Mouse (Mus musculus): ENCODE results near the gene Ovgp1.
A peak's percentile ranks its signal among the peaks of the same experiment; 100 is the strongest.
"Not testable (repeated sequence)": the region's sequence is repeated elsewhere in the genome, so short reads cannot be mapped to it uniquely, and the experiment has no call there.

Gene Ovgp1

DNA sequence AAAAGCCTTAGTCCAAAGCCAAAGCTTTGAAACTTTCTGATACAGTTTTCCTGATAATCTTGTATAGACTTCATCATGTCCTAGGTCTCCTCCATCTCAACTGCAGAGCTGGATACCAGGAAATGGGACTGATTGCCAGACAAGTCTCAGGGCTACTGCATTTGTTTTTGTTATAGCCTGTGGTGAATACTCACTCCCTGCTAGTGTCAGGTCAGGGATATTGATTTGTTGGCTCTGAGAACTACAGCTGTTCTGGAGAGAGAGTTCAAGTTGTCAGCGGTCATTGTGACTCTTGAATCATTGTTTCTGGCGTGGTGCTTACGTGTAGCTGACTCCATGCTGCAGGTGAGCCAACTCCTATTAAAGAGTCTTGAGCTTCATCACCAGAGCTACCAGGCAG lies at the start of gene Ovgp1:
Gene Ovgp1 (plus strand): TSS at position 301 of the 400 bp plus-strand sequence.
- DNase-seq (ENCODE audit: low spot score in 2 of 2), result no peak

DNA sequence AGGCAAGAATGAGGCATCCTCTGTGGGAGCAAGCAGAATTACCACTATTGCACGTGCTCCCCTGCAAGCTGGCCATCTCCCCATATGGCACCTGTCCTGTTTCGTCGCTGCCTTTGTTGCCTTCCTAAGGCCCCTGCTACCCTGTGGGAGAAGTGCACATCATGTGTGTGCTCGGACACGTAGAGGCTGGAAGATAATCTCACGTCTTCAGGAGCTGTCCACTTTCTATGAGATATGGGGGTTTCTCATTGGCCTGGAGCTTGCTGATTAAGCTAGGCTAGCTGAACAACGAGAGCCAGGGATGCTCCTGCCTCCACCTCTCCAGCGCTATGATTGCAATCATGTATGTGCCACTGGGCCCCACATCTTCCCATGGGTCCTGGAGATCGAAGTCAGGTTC lies 48.9 kb upstream of the Ovgp1 start:
- no peak for DNase-seq (ENCODE audit: low spot score in 2 of 2)

DNA sequence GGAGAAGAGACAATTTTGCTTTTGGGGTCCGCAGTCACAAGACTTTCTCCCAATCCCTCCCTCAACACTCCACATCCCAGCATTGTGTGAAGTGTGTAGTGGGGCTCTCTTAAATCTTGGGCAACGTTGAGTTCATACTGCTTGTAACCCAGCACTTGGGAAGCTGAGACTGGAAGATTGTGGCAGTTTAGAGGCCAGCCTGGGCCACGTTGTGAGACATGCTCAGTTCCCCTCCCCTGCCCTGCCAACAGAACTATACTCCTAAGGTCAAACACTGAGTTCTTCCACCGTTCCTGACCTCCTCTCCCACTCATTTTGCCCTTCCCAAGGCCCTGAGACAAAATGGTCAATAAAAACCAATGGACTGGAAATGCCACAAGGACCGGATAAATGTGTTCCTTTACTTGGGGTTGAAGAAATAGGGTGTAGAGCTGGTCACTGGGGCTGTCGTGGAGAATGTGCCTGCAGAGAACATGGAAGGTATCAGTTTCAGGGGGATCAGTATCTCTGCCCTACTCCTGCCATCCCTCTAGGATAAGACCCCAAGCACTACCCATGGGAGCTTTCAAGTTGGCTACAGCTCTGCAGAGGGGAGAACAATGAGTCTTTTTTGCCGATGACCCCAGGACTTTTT lies 45.8 kb upstream of the Ovgp1 start:
- DNase-seq (ENCODE audit: low spot score in 2 of 2), result no peak

DNA sequence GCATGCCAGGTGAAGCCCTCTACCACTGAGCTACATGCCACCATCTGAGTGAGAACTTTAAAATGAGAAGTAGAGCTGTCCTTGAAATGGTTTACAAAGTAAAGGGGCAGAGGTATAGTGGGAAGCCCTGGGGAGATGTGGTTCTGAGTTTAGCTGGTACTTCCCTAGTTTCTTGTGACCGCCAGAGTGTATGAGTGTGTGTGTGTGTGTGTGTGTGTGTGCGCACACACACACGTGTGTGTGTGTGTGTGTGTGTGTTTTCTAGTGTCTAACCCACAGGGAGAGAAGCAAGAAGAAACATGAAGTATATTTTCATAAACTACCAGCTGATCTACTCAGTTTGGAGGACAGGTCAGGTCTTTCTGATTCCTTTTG lies 45.3 kb upstream of the Ovgp1 start:
- DNase-seq (ENCODE audit: low spot score in 2 of 2), result no peak

DNA sequence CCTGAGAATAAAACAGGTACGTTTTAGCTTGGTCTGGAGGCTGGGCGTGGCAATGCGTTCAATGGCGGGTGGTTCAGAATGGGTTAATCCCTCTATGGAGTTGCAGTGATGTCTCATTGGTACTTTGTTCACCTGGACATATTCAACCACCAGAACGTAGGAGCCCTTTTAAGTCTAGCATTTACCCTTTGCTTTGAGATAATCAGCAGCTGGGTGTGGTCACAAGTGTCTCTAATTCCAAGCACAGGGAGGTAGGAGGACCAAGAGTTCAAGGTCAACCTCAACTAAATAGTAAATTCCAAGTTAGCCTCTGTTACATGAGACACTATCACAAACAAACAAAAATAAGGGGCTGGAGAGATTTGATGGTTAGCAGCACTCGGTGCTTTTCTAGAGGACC lies 44.7 kb upstream of the Ovgp1 start:
- no peak for DNase-seq (ENCODE audit: low spot score in 2 of 2)

DNA sequence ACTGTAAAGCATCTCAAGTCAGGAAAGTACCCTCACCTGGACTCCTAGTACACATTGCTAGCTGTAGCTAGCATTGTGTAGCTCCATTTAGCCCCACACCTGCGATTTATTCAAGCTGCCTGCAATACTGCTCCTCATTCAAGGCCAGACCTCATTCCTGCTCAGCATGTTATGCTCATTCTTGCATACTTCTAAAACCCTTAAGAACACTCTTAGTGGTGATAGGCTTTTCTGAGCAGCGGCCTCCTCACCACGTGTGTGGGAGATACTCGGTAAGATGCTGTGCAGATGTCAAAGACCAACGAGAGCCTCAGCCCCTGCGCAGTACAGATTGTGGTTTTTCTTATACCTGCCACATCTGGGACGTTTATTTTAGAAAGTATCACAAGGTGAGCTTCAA lies 43.7 kb upstream of the Ovgp1 start:
- DNase-seq (ENCODE audit: low spot score in 2 of 2), result no peak

DNA sequence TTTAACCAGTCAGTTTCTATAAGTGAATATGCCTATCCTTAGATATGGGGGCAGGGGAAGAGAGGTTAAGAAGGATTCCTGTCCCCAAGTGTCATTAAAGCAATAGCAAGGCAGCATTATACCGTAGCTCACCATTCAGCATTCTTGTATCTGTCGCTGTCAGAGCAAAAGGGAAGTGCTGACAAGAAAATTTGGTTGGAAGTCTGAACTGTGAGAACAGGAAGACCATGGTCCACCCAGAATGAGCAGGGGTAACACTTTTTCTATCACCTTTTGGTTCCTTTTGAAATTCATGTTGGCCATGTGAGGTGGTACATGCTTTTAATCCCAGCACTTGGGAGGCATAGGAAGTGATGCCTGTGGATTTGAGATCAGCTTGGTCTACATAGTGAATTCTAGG lies 42.4 kb upstream of the Ovgp1 start:
- no peak for DNase-seq (ENCODE audit: low spot score in 2 of 2)

DNA sequence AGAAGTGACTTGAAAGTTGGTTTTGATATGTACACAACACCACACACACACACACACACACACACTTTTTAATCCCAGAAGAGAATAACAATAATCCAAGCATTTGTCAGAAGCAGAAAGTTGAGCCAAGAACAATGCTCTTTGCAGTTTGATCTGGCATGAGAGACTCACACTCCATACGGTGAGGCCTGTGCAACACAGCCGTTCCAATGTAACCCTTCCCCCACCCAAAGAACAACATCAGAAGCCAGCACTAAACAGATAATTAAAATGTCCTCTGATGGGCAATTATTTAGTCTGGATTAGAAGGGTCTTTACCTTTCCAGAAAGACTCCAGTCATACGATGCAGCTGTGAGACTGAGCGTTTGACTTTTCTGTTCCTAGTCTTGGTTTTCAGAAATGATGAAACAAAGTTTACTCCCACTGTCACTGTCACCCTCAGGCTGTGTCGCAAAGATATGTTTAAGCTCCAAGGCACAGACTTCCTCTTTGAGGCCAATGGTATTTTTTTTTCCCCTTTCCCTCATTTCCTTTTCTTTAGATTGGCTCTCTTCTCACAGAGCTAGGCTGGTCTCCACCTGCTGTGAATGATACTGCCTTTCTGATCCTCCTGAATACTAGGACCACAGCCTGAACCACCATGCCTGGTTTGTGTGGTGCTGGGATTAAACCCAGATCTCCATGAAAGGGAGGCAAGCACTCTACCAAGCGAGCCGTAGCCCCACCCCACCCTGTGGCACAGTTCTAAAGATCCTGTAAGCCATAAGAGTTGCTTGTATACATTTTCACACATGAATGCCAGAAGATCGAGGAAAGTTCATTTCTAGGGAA lies 41.1 kb upstream of the Ovgp1 start, which contains the start of gene I830077J02Rik:
Gene I830077J02Rik (minus strand): TSS at position 425 of the 832 bp plus-strand sequence.
- DNase-seq (ENCODE audit: low spot score in 2 of 2), result peak in 1 of 2 experiments; percentile 15

DNA sequence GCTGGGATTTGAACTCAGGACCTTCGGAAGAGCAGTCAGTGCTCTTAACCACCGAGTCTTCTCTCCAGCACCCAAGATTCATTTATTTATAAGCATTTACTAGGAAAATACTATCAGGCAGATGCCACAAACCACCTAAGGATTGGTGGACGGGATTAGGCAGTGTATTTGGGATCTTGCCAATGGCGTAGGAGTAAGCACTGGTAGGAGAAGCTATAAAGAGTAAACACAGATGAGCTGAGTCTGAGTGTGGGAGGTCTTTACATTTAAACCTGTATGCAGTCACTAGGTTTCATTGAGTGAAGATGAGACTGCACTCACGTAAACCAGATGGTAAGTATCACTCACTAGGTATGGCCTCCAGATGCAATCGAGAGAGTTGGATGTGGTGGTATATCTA lies 39.6 kb upstream of the Ovgp1 start:
- no peak for DNase-seq (ENCODE audit: low spot score in 2 of 2)

DNA sequence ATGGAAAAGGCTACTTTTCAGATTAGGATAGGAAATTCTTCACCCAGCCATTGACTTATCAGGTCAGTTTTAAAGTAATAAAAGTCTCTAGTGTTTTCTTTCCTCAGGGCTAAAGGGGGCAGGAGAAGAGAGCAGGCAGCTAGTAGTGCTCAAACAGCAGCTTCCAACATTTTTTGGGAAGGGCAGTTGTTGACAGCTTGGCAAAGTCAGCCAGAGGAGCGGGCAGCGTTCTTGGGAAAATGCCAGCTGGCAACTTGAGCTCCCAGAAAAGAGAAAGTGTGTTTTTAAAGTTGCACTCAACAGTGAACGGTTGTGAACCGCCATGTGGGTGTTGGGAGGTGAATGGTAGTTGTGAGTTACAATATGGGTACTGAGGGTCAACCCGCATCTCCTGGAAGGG lies 38.5 kb upstream of the Ovgp1 start:
- peak; percentile 28 to 65 for DNase-seq (ENCODE audit: low spot score in 2 of 2)

DNA sequence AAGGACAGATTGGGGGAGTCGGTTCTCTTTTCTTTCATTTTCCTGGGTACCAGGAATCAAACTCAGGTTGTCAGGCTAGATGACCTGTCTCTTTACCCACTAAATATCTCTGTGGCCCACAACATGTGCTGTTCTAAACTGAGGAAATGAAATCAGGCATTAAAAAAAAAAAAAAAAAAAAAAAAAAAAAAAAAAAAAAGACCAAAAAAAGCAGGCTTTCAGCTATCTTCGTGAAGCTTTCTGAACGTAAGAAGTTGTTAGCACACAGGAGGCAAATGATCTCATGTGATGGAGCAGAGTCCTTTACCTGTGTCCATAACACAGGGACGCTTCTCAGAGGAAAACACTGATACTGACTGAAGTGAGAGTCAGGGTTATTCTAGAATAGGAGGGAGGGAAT lies 37.4 kb upstream of the Ovgp1 start:
- DNase-seq (ENCODE audit: low spot score in 2 of 2), result no peak

DNA sequence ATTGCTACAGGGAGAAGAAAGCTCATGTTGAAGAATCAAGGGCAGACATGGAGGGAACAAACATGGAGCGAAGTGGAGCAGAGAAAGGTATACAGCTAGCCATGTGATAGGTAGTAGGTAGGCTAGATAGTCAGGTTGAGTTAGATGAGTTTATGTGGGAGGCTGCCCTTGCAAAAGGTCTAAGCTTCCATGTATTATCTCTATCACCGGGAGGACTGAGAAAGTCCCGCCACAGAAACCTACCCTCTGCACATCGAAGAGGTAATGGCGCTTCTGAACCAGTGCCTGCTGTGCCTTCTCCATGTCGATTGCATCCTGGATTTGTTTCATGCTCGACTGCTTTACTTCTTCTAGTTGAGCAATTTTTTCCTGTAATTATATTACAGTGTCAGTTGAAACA lies 22.2 kb upstream of the Ovgp1 start:
- DNase-seq (ENCODE audit: low spot score in 2 of 2), result no peak

DNA sequence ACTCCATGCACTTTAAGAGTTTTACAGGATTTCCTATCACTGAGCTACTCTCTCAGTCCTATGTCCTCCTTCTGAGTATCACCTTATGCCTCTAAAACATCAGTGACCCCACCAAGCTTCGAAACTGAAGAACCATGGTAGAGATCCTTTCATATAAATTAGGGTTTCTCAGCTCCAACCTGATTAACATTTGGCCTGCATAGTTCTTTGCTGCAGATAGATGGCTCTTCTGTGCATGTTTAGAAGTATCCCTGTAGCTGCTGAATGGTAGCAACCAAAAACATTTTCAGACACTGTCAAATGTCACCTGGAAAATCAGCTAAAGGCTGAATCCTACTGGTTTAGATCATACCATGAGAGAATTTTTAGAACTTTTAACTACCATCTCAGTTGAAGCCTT lies 16.3 kb upstream of the Ovgp1 start:
- no peak for DNase-seq (ENCODE audit: low spot score in 2 of 2)

DNA sequence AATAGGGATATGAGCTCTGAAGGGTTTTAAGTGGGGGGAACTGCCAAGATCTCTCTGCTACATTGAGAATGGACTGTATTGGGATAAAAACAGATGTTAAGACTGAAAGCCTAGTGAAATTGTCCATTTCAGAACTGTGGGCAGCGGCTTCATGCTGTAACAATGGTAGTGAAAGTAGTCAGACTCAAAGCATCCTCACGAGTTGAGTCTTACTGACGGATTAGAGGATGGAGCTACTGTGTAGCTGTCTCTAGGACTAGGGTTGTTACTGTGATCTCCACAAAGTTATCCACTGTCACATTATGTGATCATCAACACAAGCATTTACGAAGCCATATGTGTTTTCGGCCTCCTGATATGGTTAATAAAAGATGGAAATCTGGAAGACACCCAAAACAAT lies 15.3 kb upstream of the Ovgp1 start:
- DNase-seq (ENCODE audit: low spot score in 2 of 2), result no peak

DNA sequence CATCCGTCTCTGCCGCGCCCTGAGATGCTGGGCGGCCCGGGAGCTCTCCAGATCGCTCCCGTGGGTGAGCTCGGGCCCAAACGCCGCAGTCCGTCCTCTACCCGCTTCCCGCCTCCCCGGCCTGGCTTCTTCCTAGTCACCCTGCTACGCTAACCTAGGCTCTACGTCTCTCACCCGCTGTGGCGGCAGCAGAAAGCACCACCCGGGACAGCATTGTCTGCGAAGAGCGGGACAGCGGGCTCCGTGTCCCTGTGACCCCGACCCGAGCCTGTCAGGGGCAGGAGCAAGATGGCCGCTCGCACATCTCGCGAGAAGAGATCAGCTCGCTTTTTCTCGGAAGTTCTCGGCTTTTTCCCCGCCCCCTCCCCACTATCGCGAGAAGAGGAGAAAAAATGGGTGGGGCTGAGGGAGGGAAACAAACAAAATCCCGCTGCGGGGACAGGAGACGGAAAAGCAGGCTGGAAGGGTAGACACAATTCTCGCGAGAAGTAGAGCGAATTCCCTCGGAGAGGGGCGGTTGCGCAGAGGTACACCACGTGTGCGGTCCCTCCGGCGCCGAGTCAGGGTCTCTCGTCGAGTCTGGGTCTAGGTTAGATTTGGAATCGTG lies 14.4 kb upstream of the Ovgp1 start, which contains the start of gene Wdr77:
Gene Wdr77 (plus strand): TSS at position 396 of the 607 bp plus-strand sequence.
- DNase-seq (ENCODE audit: low spot score in 2 of 2), result peak; percentile 95 to 96

DNA sequence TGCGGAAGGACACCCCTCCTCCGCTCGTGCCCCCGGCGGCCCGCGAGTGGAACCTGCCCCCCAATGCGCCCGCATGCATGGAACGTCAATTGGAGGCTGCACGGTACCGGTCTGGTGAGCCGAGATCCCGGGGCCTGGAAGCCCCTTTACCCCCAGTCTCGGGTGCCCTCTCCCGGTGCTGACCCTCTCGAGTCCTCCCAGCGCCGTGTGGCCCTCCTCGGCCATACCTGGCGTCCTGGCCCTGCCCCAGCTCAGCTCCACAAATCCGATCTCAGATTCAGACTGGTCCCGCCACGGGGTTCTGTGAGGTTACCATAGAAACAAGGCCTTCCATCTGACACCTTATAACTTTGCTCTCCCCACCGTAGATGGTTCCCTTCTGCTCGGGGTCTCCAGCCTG lies 13.9 kb upstream of the Ovgp1 start:
- no peak for DNase-seq (ENCODE audit: low spot score in 2 of 2)

DNA sequence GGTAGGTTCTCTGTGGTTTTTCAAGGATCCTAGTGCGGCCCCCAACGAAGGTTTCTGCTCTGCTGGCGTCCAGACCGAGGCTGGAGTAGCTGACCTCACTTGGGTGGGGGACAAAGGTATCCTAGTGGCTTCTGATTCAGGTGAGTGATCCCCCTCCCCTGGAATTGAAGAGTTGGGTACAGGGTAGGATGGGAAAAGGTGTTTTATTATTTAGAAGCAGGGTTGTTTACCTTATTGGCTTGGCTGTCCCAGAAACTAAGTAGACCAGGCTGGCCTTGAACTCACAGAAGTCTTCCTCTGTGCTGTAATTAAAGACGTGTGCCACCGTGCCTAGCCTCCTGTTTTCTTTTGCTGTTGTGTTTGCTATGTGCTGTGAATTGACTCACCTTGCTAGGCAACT lies 13.5 kb upstream of the Ovgp1 start, which contains the start of gene Atp5f1:
Gene Atp5f1 (minus strand): TSS at position 101 of the 400 bp plus-strand sequence.
- peak in 1 of 2 experiments; percentile 21 for DNase-seq (ENCODE audit: low spot score in 2 of 2)

DNA sequence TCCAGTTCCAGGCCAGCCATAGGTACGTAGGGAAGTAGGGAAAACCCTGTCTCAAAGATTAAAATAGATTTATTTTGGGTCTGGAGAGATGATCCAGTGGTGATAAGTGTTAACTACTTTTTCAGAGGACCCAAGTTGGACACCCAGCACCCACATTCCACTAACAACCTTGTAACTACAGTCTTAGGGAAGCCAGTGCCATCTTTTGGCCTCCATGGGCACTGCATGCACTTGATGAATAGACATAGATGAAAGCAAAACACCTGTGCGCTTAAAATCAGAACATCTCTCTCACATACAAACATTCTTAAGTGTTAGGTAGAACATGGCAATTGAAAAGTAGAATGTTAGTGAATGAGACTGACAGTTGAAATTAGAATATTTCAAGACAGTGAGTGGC lies 12.8 kb upstream of the Ovgp1 start:
- DNase-seq (ENCODE audit: low spot score in 2 of 2), result no peak

DNA sequence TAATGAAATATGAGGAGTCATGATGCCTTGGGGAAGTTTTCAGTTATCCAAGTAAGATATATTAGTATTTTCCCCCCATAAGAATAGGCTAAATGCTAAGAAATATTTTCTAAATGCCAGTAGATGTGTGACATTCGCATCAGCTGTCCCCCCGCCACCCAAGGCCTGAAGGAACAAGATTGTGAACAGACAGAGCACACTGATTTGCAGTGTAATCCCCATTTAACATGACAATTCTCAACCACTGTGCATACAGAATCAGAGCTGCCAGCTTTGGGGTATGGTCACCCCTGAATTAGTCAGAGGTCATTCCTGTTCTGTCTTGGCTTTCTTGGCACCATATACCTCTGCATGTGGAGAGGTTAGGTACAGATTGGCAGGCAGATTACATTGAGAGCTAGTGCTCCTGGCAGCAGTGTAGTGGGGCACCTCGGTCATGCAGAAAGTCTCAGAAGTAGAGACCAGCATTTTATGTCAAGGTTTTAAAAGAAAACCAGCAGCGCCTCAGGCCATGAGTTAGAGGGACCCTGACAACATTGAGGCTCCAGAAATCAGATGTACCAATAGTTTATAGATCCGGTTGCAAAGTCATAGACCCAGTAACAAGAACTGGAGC lies 1.6 kb upstream of the Ovgp1 start:
- DNase-seq (ENCODE audit: low spot score in 2 of 2), result no peak

DNA sequence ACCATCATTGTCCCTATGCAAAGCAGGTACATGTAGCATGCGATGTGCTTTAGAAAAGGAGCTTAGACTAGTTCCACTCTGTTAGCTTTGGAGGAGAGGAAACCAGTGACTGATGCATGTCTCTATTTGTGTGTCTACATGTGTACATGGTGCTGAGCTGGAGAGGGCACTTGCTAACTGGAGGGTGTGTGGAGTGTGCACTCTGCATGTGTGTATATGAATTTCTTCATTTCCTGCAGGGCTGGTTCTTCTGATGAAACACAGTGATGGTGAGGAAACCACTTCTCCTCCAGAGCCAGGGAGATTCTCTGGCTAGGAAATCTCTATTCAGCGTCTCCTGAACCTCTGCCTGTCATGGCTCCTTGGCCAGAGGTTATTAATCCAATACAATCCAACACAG lies 663 bp downstream of the Ovgp1 start:
- DNase-seq (ENCODE audit: low spot score in 2 of 2), result no peak

DNA sequence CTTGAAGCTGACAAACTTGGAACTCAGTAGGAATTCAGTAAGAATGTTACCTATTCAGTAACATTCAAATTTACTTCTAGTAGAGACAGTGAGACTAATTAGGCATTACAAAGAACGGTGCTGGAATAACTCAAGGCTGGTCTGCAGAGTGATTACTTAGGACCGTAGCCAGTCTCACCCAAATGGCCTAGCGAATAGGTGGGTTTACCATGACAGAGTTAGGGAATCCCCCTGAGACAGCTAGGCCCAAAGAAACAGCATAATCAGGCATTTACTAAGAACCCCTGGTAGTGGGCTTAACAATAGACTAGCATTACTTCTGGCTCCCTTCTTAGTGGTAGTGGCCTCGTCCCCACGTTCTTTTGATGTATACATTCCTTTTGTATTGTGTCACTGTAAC lies 16.1 kb downstream of the Ovgp1 start:
- not testable (repeated sequence) for DNase-seq (ENCODE audit: low spot score in 2 of 2)

DNA sequence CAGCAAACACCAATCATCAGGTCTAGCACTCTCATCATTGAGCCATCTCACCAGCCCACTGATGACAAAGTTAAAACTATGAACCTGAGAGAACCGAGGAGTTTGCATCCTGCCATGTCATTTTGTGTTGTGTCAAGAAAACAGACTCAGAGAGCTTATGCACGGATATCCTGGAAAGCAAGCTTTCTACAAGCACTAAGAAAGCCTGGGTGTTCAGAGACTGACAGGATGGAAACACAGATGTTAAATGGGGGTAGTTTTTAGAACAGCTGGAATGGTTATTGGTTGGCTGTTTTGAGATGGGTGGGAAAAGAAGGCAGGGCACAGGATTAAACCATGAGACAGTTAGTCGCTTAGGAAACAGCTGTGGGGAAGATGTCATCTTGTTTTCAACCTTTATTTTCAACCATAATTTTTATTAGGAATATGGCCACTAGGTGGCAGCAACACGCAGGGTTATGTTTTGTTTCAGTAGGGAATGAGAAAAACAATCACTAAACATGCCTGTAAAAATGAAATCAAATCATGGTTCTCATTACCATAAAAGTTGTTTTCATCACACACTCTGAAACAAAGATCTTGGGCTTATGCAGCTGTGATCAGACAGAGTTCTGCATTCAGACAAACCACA lies 18.3 kb downstream of the Ovgp1 start:
- DNase-seq (ENCODE audit: low spot score in 2 of 2), result peak; percentile 9 to 15

Data from heart, adult 9 months (tissue).